Mouse (Mus musculus) gastrocnemius, adult 18-20 months (tissue): ENCODE results near the gene Gp9. TPM values are rescaled to one million over a fixed set of nuclear protein-coding genes. Genes with fewer than 3 reads are reported as not detected.

Experiments
- DNase-seq: peaks from one replicate; pipeline ENCODE4 v3.0.0; 2021; ENCODE audit warnings: low spot score
- total RNA-seq, 2 experiments: library from RNA; stranded (reverse); gene quantifications; 2 replicates each; pipeline ENCODE4 v1.2.3; 2021

Gp9 gene
- total RNA-seq, 2 experiments from 2014 or later = not detected

DNA sequence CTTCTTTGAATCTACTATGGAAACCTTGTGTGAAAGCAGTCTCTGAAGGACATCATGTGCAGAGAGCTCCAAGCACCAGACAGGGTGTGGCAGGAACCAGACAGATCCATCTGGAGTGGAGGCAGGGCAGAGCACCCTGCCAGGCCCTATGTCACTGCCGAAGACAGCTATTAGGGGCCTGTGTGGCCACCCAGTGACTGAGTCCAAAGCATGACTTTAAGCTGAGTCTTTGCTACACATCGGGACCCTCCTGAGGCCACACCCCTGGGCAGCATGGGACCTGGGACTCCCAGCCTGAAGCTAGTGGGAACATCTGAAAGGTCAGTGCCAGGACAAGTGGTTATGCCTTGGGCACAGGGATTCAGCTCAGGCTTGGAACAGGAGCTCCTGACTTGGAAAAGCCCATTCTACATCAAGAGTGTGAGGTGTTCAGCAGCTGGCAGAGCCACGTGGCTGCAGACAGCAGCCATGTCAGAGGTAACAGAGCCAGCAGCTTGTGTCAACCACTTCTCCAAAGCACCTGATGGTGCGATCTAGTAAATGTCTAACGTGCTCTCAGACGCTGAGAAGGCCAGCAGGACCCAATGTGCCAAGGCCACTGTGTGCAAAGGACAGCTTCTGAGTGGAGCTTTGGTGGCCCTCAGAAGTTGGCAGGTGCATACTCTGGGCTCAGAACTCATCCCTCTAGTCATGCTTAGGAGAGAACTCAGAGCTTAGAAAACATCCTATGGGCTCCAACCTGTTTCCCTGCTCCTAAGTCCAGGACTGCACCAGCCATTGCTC is 9.4 kb downstream of the Gp9 start:
- DNase-seq = no peak

DNA sequence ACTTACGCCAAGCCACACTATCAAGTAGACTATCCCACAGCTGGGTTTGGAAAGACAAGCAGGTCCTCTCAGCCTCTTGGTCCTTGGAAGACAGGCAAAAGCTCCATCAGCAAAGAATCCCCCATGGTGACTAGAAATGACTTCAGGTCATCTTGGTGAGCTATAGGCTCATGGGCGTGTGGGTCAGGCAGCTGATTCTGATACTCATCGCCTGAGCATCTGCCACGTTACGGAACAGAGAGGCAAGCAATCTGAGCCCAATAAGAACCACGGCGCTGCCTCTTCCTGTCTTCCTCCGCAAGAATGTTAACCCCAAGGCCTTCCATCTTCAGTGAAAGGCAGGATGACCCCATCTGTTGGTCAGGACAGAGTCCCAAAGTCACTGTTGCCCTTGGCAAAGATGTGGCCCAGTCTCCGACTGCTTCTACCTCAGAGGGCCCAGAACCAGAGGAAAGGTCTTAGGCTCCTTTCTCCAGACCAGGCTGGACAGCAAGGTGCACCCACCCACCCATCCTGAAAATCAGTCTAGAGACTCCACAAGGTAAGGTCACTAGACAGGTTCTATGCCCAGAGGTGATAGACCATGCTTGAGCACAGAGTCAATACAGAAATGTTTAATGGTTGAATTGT is 10.5 kb downstream of the Gp9 start:
- no peak for DNase-seq

DNA sequence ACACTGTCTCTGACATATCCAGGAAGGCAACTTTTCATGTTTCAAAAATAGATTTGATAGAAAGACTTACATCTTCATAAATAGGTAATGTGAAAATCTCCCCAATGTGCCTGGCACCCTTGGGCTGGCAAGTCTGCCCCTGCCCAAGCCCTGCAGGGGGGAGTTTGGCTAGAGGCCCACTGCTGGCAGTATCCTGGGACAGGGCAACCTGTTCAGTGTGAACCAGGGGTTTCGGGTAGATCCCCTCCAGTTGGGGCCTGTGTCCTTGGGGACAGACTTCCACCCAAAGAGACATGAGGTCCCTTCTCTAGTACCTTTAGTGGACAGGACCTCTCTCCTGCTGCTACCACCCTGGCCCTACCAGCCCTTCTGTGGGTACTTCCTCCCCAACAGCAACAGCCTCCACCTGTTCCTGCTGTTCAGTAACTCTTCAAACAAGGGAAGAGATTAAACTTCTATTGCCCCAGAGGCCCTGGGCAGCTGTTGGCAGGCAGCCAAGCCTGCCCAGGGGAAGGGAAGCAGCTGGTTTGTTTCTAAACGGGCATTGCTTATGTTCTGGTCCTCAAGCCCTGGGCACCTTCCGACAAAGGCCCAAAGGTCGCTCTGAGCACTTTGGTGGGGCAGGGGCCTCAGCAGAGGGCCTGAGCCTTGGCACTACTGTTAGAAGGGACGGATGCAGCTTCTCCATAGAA is 11.2 kb downstream of the Gp9 start:
- DNase-seq = no peak

DNA sequence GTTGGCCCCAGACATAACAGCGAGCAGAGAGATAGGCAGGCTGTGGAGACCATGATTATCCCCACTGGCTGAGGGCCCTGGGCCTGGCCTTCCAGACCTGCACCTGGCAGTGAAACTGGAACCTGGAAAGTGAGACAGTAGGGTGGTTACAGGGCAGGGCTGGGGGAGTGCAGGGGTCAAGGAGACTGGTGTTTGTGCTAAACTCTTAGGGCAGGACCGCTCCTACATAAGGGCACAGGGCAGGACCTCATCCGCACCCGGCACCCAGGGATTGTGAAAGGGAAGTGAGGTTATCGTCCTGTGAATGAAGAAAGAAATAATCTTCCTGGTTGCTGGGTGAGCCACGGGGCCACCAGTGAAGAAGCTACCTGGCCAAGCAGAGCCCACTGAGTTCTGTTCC is 11.9 kb downstream of the Gp9 start:
- no peak for DNase-seq

DNA sequence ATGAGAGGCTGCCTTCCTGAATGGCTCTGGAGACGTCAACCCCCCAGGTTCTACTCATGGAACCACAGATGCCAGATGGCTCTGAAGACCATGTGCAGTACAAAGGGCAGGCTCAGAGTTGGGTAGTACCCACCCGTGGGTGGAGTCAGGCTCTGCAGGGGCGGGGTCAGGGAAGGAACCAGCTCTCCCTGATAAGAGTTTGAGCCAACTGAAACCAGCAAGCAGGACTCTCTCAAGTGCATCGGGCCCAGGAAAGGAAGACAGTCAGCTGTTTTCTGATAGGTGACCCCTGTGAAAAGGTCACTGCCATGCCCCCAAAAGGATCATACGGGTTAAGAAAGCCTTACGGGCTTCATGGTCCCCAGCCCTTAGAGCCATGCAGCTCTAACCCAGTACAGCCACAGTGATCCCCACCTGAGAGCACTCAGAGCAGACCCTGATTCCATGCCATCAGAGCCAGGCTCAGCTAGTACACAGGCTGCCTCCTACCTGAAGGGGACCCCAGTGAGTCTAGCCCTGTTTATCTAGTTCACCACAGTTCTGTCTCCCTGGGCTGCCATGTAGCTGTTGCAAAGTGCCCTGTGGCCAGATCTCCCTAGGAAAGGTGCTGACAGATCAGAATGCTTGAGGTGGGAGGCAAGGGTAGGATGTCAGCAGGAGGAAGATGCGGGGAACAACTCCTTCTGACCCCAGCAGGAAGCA is 13.1 kb downstream of the Gp9 start:
- no peak for DNase-seq

DNA sequence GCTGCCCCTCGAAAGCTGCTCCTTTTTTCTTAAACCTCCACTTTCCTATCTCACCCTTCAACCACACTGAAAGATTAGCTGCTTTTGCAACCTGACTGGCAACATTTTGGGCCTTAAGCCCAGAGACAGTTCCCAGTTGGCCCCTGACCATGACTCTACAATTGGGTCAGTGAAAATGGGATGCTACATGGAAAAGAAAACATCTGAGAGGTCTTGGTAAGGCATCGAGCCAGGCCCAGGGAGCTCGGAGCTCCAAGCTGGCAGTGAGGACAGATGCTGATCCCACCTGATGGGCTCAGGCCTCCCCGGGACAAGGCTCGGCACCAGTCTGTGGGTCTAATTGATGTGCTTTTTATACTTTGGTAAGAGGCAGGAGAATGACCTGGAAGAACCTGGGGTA is 14.0 kb downstream of the Gp9 start:
- no peak for DNase-seq

DNA sequence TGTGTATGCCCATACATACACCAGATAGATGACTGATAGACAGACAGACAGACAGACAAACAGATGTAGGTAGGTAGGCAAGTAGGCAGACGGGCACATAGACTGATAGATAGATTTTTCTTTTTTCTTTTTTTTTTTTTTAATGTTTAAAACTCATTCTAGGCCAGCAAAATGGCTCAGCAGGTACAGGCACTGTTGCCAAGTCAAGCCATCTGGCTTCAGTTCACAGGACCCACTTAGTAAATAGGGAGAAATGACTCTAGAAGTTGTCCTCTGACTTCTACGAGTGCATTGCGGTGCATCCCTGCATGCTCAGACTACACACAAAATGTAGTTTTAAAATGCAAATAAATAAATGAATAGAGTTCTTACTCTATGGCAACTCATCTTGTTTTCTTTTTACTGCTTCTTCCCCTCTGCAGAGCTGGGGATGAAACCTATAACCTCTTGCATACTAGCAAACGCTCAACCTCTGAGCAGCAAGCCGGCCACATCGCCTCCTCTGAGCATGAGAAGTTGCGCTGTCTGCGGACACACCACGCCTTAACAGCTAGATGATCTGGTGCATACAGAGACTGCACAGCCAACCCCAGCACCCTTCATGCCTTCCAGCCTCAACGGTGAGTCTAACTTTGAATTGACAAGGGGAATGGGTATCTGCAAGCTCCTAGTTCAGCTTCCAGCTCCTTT is 16.1 kb downstream of the Gp9 start:
- no peak for DNase-seq

DNA sequence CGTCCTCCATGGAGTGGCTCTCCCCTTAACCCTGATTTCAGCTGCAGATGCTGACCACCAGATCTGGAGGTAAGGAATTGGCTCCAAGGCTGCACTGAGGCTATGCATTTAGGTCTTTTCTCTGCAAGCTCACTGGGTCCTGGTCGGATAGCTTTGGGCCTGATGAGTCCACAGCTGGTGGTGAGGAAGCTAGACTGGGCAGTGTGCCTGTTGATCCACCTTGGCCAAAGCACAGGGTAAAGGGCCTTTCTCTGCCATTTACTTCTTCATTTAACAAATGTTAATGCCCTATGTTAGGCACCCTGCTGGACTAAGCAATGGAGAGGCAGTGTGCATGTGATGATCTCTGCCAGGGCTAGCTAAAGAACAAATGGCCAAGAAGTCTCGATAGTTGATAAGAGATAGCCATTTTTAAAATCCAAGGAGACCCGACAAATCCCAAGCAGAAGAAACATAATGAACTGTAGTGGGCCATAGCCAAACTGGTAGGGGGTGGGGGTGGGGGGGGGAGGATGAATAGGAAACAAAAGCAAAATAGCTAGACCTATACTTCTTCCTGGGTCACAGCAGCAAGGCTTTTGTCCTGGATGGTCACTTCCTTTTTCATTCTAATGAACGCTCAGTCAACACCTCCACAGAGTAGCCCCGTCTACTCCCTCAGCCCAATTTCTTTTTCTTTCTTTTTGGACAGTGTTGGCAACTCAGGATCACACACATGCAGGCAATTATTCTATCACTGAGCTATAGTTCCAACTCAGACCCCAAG is 17.7 kb downstream of the Gp9 start:
- DNase-seq = no peak

DNA sequence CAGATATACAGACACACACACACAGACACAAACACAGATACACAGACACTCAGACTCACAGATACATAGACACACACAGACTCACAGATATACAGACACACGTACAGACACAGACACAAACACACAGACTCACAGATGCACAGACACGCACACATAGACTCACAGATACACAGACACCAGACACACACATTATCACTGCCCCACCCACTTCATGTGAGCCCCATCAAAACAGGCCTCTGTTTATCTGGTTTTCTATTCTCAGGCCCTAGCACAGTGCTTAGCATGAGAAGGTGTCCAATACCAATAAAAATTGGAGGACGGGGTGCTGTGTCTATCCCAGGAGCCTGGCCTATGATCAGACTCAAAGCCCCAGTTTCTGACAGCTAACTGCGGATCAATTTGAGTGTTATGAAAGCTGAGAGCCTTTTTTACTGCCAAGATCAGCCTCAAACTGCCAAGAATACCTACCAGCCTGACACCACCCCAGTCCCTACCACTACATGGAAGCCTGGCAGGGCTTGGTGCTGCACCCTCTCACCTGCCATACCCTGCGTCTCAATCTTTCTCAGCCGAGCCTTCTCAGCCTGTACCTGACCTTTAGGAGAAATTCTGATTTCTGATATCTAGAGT is 18.5 kb downstream of the Gp9 start:
- DNase-seq = no peak

DNA sequence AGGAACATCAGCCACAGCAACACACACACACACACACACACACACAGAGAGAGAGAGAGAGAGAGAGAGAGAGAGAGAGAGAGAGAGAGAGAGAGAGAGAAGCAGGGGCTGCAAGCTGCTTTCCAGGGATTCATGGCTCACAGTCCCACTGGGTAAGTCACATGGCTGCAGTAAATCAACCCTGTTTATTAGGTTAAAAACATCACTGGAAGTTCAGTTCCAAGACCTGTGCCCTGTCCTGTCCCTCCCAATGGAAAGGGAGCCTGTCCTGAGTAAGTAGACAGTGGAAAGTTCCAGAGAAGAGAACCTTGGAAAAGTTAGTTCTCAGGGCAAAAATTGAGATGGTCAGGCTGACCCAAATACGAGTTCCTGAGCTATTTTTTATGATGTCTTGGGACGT is 19.4 kb downstream of the Gp9 start:
- DNase-seq = no peak

DNA sequence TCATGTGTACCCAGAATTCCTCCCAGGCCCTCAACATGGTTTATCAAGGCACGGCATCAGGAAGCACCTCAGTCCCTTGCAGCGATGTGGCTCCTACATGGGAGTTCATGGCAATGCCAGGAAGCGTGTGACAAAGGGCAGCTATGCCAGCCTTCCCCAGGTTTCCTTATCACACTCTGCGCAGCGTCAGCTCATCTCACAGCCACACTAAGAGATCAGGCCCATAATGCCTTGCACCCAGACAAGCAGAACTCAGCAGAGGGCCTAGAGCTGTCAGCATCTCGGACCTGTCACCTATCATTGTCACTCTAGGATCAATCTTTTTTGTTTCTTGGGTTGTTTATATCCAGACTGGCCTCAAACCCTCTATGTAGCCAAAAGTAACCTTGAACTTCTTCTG is 21.7 kb downstream of the Gp9 start:
- no peak for DNase-seq

DNA sequence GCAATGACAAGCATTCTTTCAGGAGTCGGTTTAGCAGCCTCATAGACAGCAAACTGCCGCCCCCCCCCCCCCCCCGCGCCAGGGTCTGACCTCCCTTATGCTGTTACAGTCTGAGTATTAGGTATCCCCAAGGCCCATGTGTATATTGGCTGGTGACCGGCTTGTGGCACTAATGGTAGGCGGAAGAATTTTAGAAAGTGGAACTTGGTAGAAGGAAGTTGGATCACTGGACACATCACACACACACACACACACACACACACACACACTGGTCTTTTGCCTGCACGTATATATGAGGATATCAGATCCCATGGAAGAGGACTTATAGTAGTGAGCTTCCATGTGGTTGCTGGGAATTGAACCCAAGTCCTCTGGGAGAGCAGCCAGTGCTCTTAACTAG is 24.6 kb downstream of the Gp9 start:
- no peak for DNase-seq

DNA sequence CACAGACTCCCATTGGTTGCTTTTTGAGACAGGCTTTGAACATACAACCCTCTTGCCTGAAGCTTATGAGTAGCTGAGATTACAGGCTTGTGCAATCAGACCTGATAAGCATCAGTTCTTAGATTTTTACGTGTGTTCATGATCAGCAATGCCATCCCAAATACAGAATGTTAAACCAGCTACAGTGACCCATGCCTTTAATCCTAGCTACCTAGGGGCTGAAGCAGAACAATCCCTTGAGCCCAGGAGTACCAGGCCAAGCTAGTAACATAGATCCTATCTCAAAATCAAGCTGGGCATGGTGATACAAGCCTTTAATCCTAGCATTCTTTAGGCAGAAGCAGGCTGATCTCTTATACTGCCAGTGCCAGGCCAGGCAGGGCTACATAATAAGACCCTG is 26.2 kb downstream of the Gp9 start:
- DNase-seq = no peak

DNA sequence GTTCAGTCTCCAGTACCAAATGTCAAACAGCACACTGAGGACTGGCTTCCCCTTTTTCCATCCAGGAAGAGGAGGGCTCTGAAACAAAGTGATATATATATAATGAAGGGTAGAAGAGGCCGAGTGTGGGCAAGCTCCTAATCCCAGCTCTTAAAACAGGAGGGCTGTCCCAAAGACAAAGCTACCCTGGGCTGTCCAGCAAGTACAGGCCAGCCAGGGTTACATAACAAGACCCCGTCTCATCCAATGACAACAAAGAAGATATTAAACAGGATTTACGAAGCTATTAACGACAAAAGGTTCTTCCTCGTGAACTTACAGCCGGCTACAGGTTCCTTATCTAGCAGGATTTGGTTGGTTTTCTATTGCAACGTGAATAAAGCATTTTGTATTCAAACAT is 27.0 kb downstream of the Gp9 start:
- no peak for DNase-seq

DNA sequence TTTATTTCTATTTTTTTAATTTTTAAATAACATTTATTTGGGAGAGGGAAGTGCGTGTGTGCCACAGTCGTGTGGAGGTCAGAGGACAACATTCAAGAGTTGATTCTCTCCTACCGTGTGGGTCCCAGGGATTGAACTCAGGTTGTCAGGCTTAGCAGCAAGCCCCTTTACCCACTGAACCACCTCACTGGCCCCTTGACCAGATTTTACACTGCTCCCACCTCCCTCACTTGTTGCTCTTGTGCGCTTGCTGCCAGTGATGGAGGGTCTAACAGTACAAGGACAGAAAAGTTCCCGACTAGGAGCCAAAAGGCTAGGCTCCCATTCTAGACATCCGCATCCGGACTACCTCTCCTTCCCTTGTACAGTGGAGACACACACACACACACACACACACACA is 27.6 kb downstream of the Gp9 start:
- no peak for DNase-seq

DNA sequence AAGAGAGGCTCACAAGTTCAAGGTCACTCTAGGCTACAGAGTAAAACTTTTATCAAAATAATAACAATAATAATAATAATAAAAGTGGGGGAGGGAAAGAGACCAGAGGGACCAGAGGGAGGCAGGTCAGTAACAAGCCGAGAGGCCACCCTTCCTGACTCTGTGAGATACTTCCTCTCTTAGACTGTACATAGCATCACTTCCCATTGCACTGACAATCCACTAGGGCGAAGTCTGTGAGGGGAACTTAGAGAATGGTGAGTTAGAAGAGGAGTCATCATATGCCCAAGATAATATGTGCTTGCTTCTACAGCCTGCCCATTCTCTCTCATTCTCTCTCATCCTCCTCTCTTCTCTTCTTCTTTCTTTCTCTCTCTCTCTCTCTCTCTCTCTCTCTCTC is 28.2 kb downstream of the Gp9 start:
- DNase-seq = no peak

DNA sequence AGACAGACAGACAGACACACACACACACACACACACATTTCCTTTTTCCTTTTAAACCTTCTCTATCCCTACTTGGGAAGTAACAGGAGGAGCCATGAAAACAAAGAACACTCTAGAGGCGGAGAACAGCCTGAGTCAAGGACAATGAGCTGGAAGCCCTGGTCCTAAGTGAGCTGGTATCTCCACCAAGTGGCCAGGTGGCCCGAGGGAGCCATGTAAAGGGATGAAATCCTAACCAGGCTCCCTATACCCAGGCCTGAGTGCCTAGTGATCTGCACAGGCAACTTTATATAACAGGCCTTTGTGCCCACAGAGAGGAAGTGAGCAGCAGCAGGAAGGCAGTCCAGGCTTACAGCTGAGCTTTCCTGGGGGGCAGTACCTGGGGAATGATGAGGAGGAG is 29.0 kb downstream of the Gp9 start:
- DNase-seq = no peak

DNA sequence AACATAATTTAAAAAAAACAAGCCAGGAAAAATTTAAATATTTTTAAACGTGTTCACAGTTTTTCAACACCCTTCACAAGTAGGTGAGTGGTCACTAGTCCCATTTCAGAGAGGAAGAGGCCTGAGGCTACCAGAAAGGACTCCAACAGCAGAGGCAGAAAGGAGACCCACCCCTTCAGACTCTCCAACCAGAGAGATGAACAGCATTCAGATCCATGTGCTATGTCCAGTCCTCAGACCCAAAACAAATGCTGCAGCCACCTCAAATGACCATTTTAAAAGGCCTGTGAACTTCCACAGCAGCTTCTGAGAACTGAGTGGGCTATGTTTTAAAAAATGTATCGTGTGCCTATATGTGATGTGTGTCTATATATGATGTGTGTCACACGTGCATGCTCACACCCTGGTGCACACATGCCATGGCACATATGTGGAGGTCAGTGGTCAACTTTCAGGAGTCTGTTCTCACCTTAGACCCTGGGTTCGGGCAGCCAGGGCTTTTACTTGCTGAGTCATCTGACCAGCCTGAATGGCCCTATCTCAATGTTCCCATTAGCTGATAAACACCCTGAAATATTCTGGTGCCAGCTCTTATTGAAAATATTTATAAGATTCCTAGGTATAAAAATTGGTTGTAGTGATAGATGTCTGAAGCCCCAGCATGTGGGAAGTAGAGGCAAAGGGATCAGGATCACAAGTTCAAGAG is 30.0 kb downstream of the Gp9 start:
- DNase-seq = no peak

DNA sequence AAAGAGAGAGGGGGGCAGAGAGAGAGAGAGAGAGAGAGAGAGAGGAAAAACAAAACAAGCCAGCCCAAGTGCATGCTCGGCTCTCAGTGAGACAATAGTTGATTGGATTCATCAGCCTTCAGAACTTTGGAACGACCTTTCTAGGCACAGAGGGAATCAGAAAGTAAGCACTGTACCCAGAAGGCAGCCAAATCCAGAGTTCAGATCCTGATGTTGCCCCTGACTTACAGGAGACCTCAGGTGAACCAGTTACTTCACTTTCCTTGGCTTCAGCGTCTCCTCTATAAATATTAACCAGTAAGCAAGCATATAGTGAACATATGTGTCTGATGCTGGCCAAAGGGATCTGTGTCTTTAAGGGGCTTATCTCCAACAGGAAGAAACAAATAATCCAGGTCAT is 30.6 kb downstream of the Gp9 start:
- DNase-seq = no peak

DNA sequence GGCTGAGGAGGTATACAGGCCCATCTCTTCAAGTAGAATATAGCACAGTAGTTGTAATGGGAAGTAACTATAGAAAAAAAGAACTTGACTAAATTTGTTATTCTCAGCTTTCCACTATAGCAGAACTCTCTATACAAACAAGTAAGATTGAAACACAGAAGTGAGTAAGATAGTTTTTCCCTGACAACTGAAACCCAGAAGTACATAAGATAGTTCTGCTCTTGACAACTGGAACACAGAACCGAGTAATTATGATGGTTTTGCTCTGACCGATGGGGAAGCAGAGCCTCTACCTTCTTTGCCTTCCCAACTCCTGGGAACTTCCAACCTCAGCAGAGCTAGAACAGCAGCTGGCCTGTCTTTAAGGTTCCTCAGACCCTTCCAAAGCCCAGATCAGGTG is 31.3 kb downstream of the Gp9 start:
- DNase-seq = no peak
